Mouse (Mus musculus) NIH3T3 (cell line): ENCODE results near the gene Rcl1.

Experiments
- DNase-seq: peaks from one replicate; pipeline ENCODE4 v3.0.0-alpha.2; 2012; ENCODE audit warnings: low read depth

The Rcl1 gene

DNA sequence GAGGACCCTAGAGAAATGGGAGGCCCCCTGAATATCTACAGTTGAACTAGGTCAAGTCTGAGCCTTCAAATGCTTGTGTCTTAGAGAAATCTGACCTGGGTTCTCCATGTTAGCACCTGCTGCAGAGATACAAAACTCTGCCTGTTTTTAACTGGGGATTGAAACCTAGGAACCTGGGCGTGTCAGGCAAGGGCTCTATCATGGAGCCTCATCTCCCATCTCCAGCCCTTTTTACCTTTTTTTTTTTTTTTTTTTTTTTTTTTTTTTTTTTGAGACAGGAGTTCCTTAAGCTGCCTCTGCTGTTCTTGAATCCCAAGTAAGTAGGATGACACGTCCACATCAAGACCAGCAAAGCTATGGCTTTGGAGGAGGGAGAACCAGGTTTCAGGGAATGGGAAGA is 50.3 kb downstream of the Rcl1 start:
- no peak for DNase-seq

DNA sequence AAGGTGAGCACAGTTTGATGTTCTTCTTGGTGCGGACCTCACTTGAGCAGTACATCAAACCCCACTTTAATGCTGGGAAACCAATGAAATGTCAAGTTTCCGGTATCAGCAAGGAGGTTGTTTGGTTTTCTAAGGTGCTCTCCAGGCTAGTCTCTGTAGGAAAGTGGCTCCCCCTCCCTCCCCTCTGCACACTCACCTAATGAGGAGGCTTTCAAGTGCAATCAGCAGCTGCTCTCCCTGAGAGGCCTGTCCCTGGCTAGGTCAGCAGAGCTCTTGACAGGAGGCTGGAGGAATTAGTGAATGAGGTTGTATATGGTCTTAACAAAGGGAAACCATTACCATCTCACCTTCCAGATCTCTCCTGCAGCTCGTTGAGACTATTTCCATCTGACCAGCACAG is 54.4 kb downstream of the Rcl1 start:
- DNase-seq: no peak

DNA sequence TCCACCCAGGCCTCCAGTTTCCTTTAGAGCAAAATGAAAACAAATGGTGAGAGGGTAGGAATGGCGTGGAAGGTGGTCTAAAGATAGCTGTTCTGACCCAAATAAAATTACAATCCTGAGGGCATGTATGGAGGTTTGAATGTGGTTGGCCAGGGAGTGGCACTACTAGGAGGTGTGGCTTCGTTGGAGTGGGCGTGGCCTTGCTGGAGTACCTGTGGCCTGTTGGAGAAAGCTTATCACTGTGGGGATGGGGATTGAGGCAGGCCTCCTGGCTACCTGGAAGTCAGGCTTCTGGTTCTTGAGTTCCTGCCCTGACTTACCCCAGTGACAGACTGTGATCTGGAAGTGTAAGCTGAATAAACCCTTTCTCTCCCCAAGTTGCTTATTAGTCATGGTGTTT is 55.2 kb downstream of the Rcl1 start:
- no peak for DNase-seq

- no peak for DNase-seq
These were observed 56.7 kb downstream of the Rcl1 start for GRCm38 (mm10) chr19:29157678-29158466.

DNA sequence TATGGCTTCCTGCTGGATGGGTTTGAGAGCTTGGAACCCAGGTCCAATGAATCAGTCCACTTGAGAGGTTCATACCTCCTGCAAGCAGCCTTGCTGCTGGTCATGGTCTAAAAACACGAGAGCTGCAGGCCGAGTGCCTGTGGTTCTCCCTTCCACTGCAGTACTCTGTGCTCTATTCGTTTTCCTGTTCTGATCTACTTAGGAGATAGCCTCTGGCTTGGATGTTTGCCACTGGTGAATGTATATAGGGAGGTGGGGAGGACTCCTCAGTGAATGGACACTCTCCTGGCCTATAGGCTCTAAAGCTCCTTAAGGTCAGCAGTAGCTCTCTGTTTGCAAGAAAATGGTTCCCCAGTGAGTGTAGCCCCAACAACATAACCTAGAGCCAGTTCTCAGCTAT is 57.3 kb downstream of the Rcl1 start:
- DNase-seq: no peak

GRCm38 (mm10) chr19:29163817-29164527 is 62.8 kb downstream of the Rcl1 start:
- no peak for DNase-seq

DNA sequence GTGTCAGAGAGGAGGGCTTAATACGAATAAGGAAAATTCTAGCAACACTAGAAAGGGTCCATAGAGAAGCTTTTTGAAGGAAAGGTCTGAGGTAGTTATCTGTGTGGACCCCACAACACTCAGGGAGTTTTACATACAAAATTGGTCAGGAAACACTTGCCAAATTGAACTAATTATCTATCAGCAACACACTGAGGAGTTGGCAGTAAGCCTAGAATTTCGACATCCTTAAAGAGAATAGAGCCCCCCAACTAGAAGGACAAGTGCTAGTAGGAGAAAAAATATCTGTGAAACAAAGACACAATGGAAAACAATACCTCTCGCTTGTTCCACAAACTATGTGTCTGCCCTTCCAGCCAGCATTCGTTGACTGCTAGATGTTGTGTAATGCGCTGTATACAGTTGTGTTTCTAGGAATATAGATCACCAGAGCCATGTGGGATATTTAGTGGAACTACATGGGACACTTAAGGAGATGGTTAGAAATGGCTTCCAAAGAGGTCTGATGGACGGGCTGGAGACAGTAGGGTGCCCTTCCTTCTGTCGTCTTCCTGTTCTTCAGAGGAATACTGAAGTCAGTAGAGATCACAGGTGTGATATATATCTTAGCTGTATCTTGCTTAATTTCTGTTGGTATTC is 63.5 kb downstream of the Rcl1 start:
- no peak for DNase-seq

DNA sequence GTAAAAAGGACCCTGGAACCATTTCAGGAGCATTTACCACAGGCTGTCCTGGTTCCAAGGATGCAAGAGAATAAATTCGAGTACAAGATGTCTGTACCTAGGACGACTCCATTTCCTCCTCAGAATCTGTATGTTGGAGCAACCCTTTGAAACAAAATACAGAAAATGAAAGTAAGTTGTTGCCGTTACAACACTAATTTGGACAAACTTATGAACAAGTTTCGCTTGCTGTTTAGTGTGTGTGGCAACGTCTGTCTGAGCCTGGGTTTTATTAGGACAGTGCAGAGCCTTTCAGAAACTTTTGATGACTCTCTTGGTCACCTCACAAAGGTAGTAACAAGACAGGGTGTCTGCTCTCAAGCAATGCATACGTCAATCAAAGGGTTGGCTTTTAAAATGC is 66.8 kb downstream of the Rcl1 start:
- no peak for DNase-seq

GRCm38 (mm10) chr19:29180336-29180735 is 79.2 kb downstream of the Rcl1 start:
- no peak for DNase-seq

GRCm38 (mm10) chr19:29182166-29182565 is 81.0 kb downstream of the Rcl1 start:
- peak; percentile 63 for DNase-seq

GRCm38 (mm10) chr19:29185122-29185521 is 83.9 kb downstream of the Rcl1 start:
- peak; percentile 12 for DNase-seq

DNA sequence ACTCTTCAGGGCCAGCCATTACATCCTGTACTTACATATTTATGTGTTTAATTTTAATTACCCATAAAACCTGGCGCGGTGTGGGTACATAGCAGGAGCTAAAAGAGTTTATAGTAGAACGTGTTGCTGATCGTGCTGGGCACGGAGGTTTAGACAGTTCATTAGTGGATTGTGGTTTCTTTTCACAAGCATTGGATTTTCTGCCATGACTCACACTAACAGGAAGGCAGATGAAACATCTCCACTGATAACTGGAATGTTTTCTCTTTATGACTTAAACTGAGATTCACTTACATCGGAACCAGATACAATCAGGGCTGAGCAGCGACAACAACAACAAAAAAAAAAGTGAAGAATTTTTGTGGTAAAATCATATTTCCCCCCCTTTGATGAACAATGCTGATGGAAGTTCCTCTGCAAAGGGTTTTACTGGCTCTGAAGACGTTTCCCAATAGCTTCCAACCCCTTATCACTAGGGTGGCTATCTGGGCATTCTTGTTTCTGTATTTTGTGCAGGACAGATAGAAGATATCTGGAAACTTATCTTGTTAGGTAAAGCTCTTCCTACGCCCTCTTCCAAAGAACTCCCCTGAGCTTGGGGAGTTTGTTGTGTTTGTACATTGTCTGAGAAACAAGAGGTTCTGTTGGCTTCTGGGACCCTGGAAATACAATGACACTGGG is 84.5 kb downstream of the Rcl1 start:
- peak; percentile 57 for DNase-seq

GRCm38 (mm10) chr19:29188879-29189278 is 87.7 kb downstream of the Rcl1 start:
- DNase-seq: no peak
